Mouse (Mus musculus): ENCODE results near the gene Hdgf.
A peak's percentile ranks its signal among the peaks of the same experiment; 100 is the strongest.

The Hdgf gene

DNA sequence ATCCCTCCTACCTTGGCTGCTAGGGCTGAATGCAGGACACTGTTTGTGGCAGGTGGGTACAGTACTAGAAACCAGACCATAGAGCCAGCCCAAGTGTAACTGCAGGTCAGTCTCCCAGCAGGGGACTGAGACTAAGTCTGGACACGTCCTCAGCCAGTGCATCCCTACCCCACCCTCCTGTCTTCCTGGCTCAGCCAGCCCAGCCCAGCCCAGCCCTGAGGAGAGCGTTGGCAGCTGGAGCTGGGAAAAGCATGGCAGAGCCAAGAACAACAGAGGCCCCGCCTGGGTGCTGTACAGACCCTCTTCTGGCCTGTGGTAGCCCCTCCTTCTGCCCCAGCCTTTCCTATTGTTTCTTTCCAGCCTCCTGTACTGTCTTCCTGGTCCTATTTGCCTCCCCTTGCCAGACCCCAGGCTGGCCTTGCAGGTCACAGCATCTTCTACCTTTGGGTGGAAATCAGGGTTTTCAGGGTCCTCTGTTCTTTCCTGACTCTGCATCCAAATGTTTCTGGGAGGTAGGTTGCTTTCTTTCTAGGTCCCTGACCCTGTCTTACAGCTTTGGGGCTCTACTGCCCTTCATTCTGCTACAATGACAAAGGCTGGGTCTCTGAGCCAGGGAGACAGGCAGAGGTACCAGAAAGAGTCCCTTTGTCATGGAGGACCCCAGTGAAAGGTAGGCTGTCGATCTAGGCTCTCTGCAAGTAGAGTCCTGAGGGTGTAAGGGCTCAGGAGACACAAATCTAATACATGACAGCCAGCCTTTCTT, 38.9 kb downstream of the Hdgf start:
- no peak for DNase-seq (ENCODE audit: low spot score in 2 of 2)

DNA sequence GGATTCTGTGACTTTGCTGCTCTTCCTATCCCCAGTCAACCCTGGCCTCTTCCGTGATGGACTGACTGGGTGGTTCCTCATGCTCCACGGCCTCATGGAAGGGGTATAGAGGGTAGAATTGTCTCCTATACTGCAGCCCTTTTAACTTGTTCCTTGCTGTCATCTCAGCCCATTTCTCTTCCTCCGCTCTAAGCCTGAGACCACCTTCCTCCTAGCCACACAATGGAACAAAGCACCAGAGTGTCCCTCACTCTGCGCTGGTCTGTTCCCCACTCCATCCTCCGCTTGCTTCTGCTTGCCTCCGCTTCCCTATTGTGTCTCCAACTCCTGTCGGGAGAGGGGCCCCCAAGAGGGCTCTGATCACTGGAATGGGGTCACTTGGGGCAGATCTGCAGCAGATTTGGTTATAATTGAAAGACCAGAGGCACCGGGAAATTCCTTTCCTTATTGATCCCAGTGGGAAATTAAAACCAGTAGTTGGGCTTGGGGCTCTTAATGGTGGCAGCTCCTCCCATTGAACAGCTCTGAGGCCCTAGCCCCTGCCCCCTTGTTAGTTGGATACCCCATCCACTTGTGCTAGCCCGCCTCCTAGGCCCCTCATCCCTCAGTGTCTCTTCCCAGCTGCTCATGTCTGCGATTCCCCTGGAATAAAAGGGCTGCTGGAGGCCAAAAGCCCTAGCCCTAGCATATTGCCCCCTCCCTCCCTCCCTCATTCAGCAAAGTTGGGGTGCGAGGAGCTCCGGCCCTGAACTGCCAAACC, 39.8 kb downstream of the Hdgf start:
- DNase-seq (ENCODE audit: low spot score in 2 of 2), result no peak

DNA sequence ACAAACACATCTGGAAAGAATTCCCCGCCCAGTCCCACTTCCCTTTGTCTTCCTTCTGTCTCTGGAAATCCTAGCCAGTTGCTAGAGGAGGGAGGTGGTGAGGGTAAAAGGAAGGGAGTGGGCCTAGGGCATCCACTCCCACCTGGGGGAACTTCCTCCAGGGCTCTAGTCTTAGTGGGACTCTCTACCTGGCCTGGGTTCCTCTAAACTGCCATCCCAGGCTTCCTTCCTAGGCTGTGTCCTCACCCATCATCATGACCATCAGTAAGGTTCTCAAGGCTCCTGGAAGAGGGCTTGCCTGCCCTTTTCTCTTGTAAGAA, 40.4 kb downstream of the Hdgf start:
- no peak for DNase-seq (ENCODE audit: low spot score in 2 of 2)

DNA sequence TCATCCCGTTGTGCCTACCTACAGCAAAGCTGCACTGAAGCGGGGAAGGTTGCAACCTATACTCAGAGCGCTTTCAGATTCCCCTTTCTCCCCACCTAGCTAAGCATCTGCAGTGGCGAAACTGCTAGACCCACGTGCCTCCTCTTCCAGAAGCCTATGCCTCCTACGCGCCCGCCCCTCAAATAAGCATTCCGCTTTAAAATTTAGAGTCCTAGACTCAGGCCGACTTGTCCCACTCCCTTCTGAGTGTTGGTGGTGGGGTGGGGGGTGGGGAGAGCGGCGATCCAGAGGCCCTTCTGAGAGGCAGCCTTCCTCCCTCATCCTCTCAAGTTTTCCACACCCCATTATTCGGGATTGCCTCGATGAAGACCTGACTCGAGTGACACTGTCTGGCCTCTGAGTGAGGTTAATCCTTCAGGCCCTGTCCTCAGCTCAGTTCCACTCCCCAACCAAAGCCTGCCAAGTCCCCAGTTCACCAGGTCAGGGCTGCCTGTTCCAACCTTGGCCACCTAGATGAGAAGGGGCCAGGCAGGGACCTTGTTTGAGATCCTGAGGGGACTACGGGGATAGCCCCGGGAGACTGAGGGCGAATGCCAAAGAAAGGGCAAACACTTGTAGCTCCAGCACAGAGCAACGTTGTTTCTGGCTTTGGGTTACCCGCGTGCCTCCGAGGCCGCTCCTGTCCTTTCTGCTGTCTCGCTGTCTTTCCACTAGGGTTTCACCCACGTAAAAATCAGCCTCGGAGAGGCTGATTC, 41.1 kb downstream of the Hdgf start:
- no peak for DNase-seq (ENCODE audit: low spot score in 2 of 2)

DNA sequence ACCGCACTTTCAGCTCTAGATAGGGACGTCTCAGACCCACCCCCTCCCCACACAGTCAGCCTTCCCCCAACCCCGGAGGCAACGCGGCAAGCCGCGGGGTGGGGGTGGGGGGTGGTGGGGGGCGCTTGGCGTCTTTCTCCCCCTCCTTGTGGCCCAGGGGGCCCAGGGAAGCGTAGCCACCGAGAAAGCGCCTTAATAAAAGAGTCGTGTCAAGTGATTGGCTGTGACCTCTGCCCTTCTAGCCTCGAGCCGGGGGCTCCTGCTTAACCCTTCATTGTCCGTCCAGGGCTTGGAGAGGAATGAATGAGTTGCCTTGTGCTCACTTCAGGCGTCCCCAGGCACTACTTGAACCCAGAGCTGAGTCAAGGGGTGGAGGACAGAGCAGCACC, 41.7 kb downstream of the Hdgf start:
- DNase-seq (ENCODE audit: low spot score in 2 of 2), result no peak

DNA sequence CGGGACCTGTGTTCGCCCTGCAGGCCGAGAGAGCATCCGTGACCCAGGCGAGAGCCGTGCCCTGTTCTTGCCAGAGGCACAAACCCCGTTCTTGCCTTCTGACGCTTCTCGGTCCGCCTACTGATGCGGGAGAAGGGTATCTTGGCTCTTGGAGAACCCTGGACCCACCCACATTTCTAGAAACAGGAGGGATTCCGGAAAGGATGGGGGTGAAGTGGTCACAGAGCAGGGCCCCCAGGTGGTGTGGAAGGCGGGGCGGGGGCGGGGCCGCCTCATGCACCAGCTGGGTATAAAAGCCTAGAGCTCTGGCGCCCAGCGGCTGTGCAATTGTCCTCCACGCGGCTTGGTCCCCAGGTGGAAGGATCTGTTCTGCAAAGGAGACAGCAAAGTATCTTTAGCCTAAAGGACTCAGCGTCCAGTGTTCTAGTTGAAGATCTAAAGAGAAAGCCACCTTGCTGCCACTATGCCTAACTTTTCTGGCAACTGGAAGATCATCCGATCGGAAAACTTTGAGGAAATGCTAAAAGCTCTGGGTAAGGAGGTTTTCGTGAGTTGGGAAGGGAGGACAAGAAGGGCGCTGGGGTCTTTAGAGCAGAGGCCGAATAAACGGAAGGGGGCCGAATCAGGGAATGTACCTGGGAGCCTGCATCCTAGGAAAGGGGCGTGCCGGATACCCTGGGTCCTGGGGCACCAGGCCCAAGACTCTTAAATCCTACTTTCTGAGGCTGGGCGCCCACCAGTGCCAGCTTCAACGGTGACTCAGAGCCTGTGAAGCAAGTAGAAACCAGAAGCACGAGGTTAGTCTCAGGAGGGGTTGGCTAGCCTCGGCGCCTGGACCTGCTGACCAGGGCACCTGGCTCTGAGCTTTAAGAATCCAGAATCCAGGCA, 42.5 kb downstream of the Hdgf start, which contains the start of gene Crabp2:
Gene Crabp2 (plus strand): TSS at position 289 of the 888 bp plus-strand sequence.
- no peak for DNase-seq (ENCODE audit: low spot score in 2 of 2)

DNA sequence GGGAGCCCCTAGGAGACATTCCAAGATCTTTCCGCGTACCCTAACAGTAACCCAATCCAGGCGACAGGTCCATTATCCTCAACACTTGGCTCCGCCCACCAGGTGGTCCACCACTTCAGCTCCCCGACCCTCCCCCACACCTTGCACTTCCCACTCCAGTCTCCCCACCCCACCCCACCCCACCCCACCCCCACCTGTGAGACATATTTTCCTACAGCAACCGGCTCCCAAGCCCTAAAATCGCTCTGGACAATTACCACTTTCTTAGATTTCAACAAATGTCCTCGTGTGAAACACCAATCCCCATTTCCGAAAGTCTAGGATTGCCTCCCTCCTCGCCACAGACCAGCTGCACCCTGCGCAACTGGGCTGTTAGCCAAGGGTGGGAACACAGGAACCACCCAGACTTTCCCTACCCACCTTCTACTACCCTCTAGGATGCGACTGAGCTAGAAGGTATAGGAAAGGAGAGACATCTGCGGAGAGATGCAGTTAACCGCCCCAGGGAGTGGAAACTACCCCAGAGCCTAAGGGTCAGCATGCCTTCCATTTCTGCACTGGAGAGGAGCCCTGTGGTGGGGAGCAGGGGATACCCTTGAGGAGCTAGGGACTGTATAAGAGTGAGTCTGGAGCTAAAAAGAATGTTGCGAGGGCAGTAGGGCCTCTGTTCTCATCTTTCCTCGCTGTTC, 43.3 kb downstream of the Hdgf start:
- DNase-seq (ENCODE audit: low spot score in 2 of 2), result no peak

DNA sequence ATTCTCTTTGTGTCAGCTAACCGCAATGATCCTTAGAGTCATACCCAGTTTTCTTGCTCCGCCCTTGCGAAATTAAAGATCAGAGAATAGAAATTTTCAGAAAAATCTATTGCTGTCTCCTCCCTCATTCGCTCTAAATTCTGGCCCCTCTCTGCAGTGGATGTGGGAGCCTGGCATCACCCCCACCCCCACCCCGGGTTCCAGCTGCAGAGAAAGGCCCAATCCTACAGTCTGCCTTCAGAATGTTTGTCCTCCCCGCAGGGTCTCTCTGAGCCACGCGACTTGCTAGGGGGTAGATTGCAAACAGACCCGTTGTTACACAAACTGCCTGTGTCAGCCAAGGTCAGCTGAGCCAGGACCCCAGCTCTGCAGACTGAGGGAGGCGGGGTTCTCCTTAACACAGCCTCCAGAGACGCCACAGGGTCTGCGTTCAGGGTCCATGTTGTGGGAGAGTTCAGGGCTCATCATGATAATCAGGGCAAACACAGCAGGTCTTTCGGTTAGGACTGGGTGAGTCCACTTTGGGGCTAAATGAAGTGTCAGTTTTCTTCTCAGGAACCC, 43.9 kb downstream of the Hdgf start:
- DNase-seq (ENCODE audit: low spot score in 2 of 2), result no peak

DNA sequence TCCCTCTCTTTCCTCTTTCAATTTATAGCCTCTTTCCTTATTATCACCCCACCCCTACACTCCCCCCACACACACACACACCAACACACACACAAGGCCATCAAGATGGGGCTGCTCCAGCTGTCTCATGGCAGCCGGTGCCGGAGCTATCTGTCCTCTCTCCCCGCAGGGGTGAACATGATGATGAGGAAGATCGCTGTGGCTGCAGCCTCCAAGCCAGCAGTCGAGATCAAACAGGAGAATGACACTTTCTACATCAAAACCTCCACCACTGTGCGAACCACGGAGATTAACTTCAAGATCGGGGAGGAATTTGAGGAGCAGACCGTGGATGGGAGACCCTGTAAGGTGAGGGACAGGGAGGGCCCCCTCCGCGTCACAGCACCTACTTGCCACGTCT, 45.8 kb downstream of the Hdgf start:
- no peak for DNase-seq (ENCODE audit: low spot score in 2 of 2)

DNA sequence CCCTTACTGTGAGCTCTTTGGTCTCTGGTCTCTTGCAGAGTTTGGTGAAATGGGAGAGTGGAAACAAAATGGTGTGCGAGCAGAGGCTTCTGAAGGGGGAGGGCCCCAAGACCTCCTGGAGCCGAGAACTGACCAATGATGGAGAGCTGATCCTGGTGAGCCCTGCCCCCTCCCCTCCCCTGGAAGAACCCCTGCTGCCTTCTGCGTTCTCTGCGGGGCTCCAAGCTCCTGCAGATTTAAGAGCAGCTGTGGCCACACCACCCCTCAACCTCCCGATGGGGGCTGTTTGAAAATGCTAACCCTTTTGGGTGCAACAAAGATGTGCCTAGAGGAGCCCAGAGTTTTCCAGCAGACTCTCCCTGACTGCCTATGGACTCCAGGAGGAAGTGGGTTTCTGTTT, 46.3 kb downstream of the Hdgf start:
- DNase-seq (ENCODE audit: low spot score in 2 of 2), result no peak

DNA sequence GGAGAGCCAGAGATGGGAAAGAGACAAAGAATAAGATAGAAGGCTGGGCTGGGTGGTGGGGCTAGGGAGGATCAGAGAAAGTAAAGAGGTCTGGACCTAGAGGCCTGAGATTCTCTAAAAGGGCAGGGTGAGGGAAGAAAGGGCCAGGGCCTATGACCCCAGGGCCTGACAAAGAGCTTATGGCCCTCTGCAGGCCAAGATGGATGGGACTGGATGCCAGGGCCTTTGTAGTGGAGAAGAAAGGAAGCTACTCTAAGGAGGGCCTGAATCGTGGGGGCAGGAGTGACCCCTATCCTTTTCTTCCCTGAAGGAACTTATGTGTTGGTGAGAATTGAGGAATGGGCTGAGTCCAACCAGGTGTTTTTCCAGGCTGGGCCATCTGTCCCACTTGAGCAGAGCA, 51.9 kb downstream of the Hdgf start:
- DNase-seq (ENCODE audit: low spot score in 2 of 2), result no peak

DNA sequence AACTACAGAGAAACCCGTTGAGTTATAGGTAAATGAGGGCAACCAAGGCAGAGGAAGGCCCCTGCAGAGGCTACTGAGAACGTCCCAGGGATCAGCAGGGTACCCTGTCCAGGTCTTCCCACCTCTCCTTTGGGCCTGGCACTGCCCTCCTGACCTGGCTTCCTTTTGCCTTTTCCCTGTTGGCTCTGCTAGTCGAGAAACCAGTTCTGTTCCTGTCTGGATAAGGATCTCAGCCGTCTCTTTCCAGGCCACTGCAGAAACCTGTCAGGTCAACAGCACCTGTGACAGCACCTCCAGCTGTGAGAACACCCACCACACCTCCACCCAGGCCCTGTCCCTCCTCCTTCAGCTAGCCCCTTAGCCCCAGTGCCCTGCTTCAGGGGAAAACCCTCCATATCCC, 52.4 kb downstream of the Hdgf start:
- no peak for DNase-seq (ENCODE audit: low spot score in 2 of 2)

DNA sequence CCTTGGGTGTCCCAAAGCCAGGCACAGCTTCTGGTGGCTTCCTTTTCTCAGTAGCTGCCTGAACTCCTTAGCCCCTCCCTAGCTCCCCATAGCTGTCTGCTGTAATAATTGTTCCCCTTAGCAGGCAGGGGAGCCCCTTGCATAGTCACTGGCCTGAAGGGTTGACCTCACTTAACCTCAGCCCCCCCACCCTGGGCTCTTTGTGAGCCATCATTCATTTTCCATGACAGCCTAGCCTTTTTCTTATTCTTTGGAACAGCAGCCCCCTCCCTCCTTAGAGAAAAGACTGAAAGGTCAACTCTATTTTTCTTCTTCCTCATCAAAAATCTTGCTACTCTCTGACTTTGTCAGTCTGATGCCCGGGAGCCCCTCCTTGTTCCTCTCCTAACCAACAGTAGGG, 52.8 kb downstream of the Hdgf start:
- no peak for DNase-seq (ENCODE audit: low spot score in 2 of 2)

DNA sequence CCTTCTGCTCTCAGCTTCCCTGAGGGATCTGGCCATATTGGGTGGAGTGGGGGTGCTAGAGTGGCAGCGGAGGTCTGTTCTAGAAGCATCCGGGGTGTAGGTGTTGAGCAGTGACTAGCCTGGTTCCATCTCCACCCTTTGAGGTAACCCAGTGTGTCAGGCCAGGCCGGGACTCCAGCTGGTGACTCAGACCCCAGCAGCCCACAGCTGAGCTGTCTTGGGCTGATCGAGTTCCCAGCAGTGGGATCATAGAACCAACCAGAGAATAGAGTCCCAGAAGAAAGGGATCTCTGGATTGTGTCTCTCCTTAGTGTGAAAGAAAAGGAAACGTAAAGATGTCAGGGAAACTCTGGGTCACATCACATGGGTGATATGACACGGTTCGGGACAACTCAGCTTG, 53.2 kb downstream of the Hdgf start:
- DNase-seq (ENCODE audit: low spot score in 2 of 2), result no peak

DNA sequence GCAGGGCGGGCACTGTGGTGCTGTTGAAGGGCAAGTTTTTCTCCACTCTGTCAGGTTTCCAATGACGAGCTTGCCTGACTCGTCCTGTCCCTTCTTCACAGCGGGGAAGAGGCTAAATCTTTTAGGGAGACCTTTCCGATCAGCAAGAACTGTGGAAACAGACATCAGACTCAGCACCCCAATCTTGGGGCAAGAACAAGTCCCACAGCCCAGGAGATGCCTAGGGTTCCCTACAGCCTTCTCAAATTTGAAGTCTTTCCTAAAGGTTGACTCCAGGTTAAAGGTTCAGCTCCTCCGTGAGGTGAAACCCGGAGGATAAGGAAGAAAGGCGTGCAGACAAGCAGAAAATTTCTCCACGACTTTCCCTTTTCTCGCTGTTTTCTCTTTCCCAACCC, 54.1 kb downstream of the Hdgf start:
- DNase-seq (ENCODE audit: low spot score in 2 of 2), result no peak

DNA sequence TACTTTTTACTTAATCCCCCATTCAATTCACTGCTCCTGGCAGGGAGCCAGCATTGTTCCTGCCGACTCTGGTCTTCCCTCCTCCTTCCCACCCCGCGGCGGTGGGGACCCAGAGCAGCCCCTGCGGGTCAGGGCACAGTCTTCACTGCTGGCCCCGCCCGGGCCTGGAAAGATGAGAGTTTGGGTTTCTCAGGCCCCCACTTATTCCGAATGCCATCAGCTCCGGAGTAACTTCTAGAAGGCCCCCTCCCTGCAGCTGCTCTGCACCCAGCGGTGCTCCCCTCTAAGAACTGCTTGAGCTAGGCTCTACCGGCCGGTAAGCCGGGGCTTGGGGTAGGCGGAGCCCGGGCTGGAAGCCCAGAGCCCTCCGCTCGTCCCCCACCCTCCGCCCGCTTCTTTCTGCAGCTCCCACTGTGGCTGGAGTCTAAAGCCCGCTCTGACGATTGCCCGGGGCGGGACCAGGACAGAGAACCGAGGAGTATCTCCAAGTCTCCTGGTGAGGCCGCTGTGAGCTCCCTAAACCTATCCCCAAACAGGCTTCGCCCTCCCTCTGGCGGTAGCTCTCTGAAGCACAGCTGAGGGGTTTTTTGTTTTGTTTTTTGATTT, 54.6 kb downstream of the Hdgf start:
- peak; percentile 69 to 84 for DNase-seq (ENCODE audit: low spot score in 2 of 2)
